8 mouse cellular contexts compared by ENCODE assay signal in genomic region chr11:120437152-120437856, GRCm38 (mm10). TPM values are rescaled to one million over a fixed set of nuclear protein-coding genes. Genes with fewer than 3 reads are reported as not detected.
DNase-seq lines count a peak whose midpoint lies in the region; ATAC-seq and TF ChIP-seq lines count a peak whose summit lies in the region.

Nploc4 (minus strand) TSS chr11:120437708.

- H3K4me1 ChIP-seq in cortical plate, adult 2 months (ENCODE audit: control insufficient read depth, insufficient read depth, low read length): peaks cover 7% of the 10 kb centered on the region
- peaks cover 10% of the 10 kb centered on the region for H3K4me1 ChIP-seq in hindbrain, postnatal 0 days (ENCODE audit: insufficient read depth, low read length)

- TF ChIP-seq CTCF in cortical plate, adult 2 months (IDR thresholded peaks at IDR 0.05; ENCODE audit: extremely low read depth, insufficient read depth, low read length): no peak
- no peak for TF ChIP-seq CTCF in hindbrain, postnatal 0 days (IDR thresholded peaks at IDR 0.05; ENCODE audit: low read depth)

- peaks cover 26% of the 10 kb centered on the region for H3K36me3 ChIP-seq in hindbrain, postnatal 0 days (ENCODE audit: insufficient read depth, low read length)

- peak within 1 kb of the TSS; percentile 73 for H3K27ac ChIP-seq in cortical plate, adult 2 months (ENCODE audit: insufficient read depth, low read length)
- peak within 1 kb of the TSS; percentile 83 for H3K27ac ChIP-seq in hindbrain, postnatal 0 days

- peak; percentile 56; the same call in 1 of the 2 replicates for TF ChIP-seq POLR2A in cortical plate, adult 2 months (IDR thresholded peaks at IDR 0.05; ENCODE audit: extremely low read depth, insufficient read depth, low read length)

- WGBS in hindbrain, postnatal 0 days: 1% methylated on average over 71 of the region's 77 CpGs

- peak within 1 kb of the TSS; percentile 75 for H3K4me2 ChIP-seq in hindbrain, postnatal 0 days (ENCODE audit: low read depth, low read length)

- ATAC-seq in activated CD4-positive, CD25-positive, alpha-beta regulatory T cell, adult 4 months: peak; percentile 36
- ATAC-seq in hindbrain, postnatal 0 days: peak; percentile 92

- H3K27me3 ChIP-seq in hindbrain, postnatal 0 days (ENCODE audit: insufficient read depth, low read length): no peaks in the 10 kb centered on the region

- H3K9ac ChIP-seq in hindbrain, postnatal 0 days (replicated peaks; ENCODE audit: low read length): peak within 1 kb of the TSS; percentile 96

- H3K9me3 ChIP-seq in hindbrain, postnatal 0 days (ENCODE audit: low read length): no peaks in the 10 kb centered on the region

- H3K4me3 ChIP-seq in cortical plate, adult 2 months (ENCODE audit: insufficient read depth, low read length): peak within 1 kb of the TSS; percentile 92
- peak within 1 kb of the TSS; percentile 98 for H3K4me3 ChIP-seq in hindbrain, postnatal 0 days (ENCODE audit: low read length)

- peak; percentile 74 to 81 for DNase-seq in gastrocnemius, adult 8-10 months (ENCODE audit: low spot score in 2 of 2)
- DNase-seq in hindbrain, postnatal 0 days (ENCODE audit: low spot score): peak; percentile 94
- peak; percentile 87 for DNase-seq in left cerebral cortex, adult 18-20 months (ENCODE audit: low spot score in 2 of 2)
- peak; percentile 93 to 96 for DNase-seq in lung, postnatal 4 days
- DNase-seq in retina, postnatal 7 days (ENCODE audit: low read depth, low spot score): peak; percentile 82
- peak; percentile 76 to 94 for DNase-seq in urinary bladder, adult 18-20 months (ENCODE audit: low spot score in 2 of 2)

RNA-seq across cellular contexts. Expression of gene Nploc4, which starts in this region (rescaled TPM):
- polyA plus RNA-seq in activated CD4-positive, CD25-positive, alpha-beta regulatory T cell, adult 4 months (2017; shearing (Covaris generic)): 1 to 10 TPM; 9.1 to 9.7 TPM
- polyA plus RNA-seq in cortical plate, adult 2 months (2012; rRNA removed): 62.0 and 62.7 TPM in 2 replicates
- 10 to 100 TPM; 87.7 to 97.5 (median 90.6) TPM for total RNA-seq in gastrocnemius, adult 8-10 months (2022)
- 65.8 and 76.3 TPM in 2 replicates for total RNA-seq in hindbrain, postnatal 0 days (2014; rRNA removed)
- polyA plus RNA-seq in hindbrain, postnatal 0 days (2015; fragmentation: Nextera tagmentation; extraction: Ambion mirVana): 27.1 and 28.3 TPM in 2 replicates
- 10 to 100 TPM; 65.2 TPM for total RNA-seq in left cerebral cortex, adult 18-20 months (2021)

Comparison
In these comparisons a context has a peak if more than half of its experiments do, and no peak if none do; other contexts are left out.
1. Peak in every context shown above with its lines: DNase-seq, ATAC-seq, H3K4me3 ChIP-seq and H3K27ac ChIP-seq.